Mouse (Mus musculus) left cerebral cortex, postnatal 4 days (tissue): Measurements from ENCODE around the gene Sapcd1. TPM values are rescaled to one million over a fixed set of nuclear protein-coding genes. Genes with fewer than 3 reads are reported as not detected.
"Not testable (repeated sequence)": the region's sequence is repeated elsewhere in the genome, so short reads cannot be mapped to it uniquely, and the experiment has no call there.

Experiments
- DNase-seq: peaks from one replicate; pipeline ENCODE4 v3.0.0-alpha.2; 2022
- intact Hi-C: fragments of 180-260 bp; cut with DNase I; formaldehyde crosslinking; loops from one replicate; pipeline ENCODE4 v1.15.1; 2025
- total RNA-seq, 2 experiments: library from RNA; stranded (reverse); gene quantifications; 2 replicates each; pipeline ENCODE4 v1.2.3; 2021

Gene Sapcd1
- total RNA-seq, 2 experiments from 2014 or later: 0.98 to 0.99 TPM

DNA sequence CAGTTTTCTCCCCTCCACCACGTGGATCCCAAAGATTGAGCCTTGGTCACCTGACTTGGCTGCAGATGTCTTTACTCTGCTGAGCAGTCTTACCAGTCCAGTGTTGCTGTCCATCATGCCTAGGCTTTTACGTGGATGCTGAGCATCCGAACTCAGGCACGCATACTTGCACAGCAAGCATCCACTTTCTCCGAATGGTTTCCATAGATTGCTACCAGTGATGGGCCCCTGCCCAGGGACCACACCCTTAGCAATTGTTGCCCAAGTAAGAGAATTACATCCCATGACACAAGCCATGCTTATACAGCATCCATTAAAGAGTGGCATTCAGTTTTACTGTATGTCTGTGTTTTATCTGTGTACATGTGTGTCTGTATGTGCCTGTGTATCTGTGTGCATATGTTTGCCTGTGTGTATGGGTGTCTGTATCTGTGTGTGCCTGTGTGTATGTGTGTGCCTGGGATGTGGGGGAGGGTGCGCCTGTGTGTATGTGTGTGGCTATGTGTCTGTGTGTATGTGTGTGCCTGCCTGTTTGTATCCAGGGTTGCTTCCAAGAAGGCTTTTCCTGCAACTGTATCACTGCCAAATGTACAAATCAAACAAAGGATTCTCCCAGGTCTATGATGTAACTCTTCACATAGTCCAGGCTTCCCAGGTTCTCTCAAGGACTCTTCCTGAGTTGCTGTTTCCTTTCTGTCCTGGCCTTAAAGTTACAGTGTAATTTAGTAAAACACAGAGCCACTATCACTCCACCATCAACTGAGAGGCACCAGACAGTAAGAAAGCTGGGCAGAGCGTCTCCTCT is 28.1 kb upstream of the Sapcd1 start:
- intact Hi-C loops: no loop called here
- no peak for DNase-seq

DNA sequence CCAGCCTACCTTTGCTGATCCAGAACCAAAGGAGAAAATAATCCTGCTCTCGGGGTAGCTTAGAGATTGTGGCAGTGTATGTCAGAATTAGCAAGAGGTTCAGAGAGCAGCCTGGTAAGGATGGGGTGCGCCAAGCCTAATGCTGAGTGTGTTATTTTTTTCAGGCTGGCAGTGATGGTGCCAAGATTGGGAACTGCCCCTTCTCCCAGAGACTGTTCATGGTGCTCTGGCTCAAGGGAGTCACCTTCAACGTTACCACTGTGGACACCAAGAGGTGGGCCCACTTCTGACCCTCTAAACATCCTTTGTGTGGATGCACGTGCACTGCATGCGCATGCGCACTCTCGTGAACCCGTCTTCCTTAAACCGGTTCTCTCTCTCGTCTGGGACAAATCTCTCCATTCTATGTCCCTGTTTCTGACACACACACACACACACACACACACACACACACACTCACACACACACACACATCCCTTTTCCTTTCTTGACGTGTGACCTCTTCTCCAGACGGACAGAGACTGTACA is 24.5 kb upstream of the Sapcd1 start:
- no peak for DNase-seq

DNA sequence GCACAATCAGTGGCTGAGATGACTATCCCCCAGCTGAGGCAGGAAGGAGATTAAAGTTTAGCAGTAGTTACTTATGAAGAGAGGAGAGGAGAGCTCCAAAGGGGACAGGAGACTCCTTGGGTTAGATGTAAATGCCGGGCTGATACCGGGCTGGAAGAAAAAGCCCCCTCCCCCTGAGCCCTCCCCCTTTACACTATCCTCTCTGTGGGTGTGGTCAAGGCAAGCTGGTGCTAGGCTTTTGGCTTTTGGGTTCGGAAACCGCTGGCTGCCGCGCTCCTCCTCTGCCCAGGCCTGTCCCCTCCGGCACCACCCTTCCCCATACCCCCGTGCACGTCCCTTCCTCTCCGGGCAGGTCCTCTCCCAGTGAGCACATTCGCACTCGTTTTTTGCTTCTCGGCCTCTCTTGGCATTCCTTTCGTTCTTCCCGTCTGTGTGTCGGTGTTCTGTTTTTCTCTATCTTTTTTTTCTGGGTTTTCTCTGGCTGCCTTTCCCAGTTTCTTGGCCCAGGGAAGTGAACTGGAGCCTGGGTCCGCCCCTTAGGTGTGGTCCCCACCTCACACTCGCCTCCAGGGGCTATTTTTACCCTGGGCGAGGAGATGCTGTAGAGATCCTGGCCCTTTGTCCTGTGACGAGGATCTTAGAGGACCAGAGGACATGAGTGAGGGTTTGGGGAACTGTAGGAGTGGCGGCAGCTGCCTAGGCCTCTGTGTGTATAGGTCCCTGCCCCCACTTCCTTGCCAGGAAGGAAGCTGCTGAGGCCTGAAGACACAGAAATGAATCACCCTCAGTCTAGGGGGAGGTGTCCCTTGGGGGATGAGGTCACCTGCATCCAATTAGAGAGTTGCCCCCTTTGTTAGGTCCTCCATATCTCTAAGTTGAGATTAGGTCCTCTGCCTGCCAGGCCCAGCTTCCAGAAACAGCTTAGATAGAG is 23.6 kb upstream of the Sapcd1 start:
- intact Hi-C loops: no loop called here
- peak; percentile 86 for DNase-seq

More for the DNA sequence above, 24.5 kb upstream of the Sapcd1 start:
- intact Hi-C loops: no loop called here

DNA sequence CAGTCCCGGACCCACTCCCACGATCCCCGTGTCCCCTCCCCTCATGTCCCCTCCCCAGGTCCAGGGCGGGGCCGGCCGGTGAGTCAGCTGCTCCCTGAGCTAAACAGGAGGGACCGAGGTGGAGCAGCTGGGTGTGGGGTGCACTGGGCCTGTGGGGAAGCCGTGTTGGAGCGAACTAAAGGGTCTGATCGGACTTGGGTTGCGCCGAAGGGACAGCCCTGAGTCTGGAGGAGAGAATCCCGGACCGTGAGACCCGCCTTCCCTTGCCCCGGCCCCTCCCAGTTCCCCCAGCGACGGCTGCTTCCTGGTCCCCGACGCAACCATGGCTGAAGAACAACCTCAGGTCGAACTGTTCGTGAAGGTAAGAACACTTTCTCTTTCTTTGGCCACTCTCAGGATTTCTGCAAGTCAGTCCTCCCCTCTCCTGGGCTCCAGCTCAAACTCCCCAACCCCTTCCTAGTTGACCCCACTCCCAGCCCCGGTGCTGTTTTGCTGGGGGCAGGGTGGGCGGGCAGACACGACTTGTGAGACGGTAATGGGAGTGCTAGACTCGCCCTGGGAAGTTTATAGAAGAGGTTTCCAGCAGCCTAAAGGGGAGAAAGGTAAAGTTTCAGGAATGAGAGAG is 22.4 kb upstream of the Sapcd1 start:
- peak; percentile 61 for DNase-seq
- intact Hi-C loops: no loop called here

DNA sequence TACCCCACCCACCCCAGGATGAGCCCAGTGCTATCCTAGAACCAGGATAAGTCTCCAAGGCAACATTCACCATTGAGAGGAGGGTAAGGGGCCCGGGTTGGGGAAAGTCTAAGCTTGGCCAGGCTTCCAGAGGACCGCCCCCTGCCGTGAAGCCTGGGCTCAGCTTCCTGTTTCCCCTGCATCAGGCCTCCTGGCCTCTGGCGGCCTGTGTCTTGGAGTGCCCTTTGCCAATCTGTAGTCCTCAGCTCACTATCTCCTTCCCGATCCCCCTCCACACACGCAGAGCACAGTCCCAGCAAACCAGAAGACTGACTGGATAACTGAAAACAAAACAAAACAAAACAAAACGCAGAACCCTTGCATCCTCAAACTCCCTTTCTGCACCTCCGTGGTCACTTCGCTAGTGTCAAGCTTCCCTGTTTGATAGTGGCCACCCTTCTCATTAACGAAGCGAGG is 21.8 kb upstream of the Sapcd1 start, which contains the start of gene Clic1:
Gene Clic1, plus strand, starts transcription at position 406 of the 456 bp plus-strand sequence.
- DNase-seq: peak; percentile 76
- intact Hi-C loops: no loop called here

DNA sequence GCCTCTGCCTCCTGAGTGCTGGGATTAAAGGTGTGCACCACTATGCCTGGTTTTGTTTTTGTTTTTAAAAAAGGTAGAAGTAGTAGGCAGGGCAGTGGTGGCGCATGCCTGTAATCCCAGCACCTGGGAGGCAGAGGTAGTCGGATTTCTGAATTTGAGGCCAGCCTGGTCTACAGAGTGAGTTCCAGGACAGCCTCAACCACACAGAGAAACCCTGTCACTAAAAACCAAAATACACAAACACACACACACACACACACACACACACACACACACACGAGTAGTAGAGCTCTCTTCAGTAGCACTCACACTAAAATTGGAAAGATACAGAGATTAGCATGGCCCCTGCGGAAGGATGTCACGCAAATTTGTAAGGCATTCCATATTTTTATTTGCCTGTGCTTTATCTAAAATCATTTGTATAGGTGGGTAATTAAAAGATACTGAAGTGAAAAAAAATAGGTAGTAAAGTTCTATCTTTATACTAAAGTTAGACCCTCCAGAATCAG is 21.2 kb upstream of the Sapcd1 start:
- intact Hi-C loops: no loop called here
- DNase-seq: no peak

DNA sequence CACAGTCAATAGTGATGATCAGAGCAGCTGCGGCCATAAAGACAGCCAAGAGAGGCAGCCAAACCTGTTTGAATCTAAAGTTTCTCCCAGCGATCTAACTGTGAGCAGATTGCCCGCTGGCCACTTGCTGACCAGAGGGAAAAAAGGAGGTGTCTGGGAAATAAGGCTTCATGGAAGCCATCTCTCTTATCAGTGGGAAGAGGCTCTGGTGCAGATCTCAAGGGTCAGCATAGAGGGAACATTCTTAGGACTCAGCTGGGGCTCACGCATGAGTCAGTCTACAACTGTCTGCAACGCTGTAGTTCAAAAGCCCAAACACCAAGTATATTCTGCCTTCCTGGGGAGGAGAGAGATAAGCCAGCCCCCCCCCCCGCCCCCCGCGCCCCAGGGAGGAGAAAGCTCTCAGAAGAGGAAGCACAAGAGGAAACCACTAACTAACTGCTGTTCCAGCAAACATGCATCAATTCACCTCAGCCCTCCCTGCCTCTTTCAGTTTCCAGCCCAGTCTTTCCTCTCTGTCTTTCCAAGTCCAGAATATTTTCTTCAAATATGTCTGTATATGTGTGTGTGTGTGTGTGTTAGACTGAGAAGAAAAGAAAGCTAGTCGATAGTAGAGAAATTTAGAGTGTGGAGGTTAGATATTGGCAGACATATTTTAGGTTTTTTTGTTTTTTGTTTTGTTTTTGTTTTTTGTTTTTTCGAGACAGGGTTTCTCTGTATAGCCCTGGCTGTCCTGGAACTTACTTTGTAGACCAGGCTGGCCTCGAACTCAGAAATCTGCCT is 20.5 kb upstream of the Sapcd1 start:
- no peak for DNase-seq
- intact Hi-C loops: no loop called here

DNA sequence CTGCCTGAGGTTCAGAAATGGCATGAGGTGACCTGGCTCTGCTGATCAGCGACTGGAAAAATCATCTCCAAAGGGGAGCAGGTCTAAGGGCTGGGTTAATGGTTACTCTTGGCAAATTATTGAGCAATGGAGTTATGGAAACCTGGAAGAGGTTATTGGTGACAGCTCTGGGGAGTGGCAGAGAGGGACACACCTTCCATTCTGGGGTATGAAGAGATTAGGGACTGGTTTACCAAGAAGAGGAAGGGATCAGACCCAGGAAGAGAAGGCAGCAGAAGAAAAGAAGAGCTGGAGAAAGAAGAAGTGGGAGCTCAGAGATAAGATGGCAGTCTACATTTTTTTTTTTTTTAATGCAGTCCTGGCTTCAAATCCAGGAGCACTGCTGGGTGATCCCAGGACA is 19.9 kb upstream of the Sapcd1 start:
- intact Hi-C loops: no loop called here
- no peak for DNase-seq

DNA sequence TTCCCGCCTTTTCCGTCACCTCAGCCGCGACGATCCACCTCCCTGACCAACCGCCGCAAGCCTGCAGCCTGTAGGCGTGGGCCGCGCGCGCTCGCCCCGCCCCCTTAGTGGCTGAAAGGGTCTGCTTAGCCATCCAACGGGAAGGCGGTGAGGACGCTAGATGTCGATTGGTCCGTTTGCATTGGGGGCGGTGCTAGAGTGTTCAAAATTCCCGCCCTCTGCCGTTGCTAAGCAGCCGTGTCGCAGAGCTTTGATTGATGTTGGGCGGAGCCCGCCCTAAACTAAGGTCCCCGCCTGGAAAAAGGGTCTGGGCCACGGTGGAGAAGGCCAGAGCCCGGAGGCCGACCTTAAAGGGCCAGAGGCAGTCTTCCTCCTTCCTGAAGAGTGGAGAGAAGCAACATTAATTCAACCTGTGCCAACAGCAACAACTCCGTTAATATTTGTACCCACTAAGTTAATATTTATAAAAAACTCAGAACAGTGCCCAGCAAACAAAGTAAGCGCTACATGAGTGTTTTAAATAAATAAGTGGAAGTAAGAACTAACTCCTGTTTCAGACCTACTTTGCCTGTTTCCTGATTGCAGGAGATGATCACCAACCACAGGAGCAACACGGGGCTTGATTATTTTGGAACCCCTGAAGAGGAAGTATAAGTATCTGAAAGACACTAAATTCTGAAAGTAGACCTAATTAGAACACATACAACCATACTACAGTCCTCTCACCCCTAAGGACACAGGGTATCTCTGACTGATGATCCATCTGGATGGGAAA is 19.1 kb upstream of the Sapcd1 start, which contains the start of gene Msh5:
Gene Msh5, minus strand, starts transcription at position 65 of the 775 bp plus-strand sequence.
- DNase-seq: peak; percentile 99
- intact Hi-C loops: no loop called here

DNA sequence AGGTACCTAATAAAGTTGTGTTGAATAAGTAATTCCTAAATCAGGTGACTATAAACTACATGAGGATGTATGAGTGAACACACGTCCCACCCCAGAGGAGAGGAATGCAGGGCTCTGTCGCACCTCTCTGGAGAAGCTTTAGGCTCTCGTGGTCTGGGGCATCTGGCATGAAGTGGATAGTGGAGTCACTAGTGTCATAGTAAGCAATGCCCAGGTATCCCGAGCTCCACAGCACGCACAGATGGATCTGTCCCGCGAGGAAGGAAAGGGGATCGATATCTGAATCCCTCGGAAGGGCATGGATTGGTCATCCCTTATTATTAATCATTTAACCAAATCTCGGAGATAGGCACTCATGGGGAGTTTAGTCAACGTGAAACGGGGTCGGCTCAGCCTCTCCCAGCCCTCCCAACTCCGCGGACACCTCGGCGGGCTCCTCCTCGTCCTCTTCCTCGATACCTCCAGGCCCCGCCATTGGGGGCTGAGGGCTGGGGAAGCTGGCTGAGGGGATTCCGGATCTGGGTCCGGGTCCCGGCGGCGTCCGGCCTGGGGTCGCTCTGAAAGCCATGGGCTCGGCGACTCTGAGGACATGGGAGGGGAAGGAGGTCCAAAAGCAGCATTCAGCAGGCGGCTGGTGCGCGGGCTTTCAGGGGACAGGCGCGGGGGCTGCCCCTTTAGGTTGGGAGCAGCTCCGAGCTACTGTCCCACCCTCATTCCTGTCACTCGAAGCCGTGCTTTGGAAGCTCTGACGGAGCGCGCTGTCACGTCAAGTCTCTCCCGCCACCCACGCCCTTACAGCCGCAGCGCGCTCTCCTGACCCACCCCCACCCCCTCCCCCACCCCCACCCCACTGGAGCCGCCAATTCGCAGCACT is 18.2 kb upstream of the Sapcd1 start:
- intact Hi-C loops: no loop called here
- no peak for DNase-seq

DNA sequence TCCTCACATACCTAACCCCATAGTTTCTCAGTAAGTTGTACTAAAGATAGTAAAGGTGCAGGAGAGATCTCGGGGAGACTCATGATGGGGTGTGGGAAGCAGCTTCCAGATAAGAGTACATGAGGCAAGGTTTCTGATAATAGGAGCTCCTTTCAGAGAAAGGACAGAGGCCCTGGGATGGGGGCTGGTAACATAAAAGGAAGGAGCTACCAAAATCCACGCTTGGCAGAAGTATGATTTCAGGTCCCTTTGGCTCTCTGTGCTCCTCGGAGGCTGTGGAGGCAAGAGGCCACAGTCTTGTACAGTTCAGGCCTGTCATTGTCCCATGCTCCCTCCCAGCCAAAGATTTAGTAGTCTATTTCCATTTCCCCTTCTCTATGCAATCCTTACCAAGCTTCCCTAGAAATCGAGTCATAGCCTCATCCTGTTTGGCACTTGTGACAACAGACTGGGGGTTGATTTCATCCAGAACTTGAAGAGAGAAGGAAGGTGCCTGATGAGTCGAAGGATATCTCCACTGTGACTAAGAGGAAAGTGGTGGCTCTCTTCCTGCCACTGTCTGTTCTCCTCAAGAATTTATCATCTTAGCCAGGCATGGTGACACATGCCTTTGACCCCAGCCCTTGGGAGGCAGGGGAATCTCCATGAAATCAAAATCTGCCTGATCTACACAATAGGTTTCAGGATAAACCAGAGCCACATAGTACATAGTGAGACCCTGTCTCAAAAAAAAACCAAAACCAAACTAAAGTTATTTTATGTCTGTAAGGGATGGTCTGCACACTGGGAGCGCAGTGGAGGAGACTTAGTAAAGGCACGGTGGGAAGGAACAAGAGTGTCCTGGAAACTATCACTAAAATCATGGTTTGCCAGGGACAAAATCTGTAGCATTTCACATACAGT is 17.3 kb upstream of the Sapcd1 start:
- intact Hi-C loops: no loop called here
- DNase-seq: no peak

DNA sequence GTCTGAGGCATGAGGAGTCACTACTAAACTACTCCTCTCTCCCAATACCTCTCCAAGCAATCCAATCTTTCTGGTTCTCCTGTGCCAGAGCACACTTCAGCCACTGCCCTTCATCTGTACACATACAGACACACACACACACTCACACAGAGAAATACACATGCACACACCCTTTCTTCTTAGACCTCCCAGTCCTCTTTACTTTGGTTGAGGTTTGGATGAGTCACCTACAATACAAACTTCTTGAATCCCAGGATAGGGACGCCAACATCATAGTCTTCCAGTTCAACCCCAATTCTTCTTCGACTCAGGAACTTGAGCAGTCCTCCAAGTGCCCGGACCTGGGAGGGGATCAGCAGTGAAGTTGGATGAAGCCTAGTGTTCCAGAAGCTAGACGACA is 16.0 kb upstream of the Sapcd1 start:
- intact Hi-C loops: no loop called here
- no peak for DNase-seq

DNA sequence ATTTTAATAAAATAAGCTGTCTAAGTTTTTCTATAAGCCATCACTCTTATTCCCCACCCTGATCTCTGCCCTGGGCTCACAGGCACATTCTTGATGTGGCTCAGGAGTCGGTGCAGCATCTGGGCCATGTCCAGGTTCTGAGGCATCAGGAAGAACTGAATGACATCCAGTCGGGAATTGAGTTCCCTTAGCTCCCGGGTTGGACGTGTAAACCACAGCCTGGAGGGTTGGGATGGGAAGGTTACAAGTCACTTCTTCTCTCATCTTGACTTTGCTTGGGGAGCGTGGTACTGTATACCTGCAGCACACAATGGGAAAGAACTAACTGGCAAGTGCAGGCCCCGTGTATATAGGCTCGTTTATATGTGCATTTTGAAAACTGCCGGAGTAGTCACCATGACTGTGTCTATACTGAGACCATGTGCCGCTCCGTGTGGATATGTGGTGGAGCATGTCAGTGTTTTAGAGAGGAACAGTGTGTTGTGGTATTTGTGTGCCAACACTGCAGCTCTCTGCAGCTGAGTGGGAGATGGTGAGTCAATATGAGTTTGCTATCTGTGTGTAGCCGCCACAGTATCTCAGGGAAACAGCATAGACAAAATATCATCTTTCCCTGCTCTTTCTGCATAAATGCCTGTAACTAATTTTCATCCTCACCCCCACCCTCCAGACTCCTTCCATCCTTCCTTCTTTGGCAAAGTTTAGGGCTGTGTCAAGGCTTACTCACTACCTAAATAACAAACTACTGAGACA is 11.5 kb upstream of the Sapcd1 start:
- DNase-seq: no peak
- intact Hi-C loops: no loop called here

DNA sequence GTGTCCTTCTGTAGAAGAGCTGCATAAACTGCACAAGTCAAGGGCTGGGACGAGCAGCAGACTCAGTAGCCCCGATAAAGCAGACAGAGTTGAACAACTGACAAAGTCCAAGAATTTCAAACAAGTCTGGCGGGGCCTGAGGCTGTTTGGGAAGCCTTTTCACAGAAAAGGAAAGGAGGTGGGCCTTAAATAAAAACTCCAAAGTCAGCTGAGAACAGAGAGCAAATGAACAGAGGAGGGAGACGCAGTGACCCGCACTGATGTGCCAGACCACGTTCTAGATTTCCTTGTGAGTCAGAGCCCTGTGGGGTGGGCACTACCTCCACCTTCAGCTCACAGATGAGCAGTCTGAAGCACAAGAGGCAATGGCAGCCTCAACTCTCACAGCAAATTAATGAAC is 7.1 kb upstream of the Sapcd1 start:
- intact Hi-C loops: no loop called here
- DNase-seq: no peak

DNA sequence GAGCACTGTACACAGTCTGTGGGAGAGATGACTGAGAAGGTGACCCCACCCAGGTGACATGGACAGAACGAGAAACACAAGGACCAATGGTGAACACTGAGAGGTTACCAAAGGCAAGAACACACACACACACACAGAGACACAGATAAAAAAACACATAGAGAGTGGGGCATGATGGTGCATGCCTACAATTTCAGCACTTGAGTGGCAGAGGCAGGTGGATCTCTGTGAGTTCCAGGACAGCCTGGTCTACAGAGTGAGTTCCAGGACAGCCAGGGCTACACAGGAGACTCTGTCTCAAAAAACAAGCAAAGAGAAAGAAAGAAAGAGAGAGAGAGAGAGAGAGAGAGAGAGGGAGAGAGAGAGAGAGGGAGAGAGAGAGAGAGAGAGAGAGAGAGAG is 5.9 kb upstream of the Sapcd1 start:
- DNase-seq, intact Hi-C loops: not testable (repeated sequence)

DNA sequence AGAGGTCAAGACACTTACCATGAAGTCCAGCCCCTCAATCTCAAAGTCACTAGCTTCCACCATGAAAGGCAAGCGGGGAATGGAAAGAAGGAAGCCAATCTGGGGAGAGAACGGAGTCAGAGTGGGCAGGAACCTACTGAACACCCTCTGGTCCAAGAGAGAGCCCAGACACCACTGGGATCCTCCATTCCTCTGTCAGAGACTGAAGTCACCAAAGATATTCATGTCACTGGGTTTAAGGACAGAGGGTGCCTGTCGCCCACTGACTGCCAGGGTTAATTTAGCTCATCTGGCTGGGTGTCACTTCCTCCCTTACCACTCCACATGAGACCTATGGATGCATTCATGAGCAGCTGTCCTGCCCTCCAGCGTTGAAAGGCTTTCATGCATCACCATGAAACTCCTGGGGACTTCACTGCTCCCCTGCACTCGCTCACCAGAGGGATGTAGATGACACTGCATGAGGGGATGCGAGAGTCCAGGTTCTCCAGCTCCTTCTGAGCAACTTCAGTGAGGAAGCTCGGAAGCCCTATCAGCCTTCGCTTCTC is 4.6 kb upstream of the Sapcd1 start:
- intact Hi-C loops: no loop called here

More for the DNA sequence above, 4.6 kb upstream of the Sapcd1 start:
- DNase-seq: no peak
